Mouse (Mus musculus): ENCODE measurements around the gene Disc1.

- TF ChIP-seq GATA1 (IDR thresholded peaks at IDR 0.05; ENCODE audit: low read length) (no peak), TAL1 (IDR thresholded peaks at IDR 0.05; ENCODE audit: low read length) (no peak)
These were observed 252.7 kb downstream of the Disc1 start for GRCm38 (mm10) chr8:125306665-125307064.

All from erythroblast, embryonic 14.5 days (primary cell).